Mouse (Mus musculus): Measurements from ENCODE around the gene Gm20388.

Gm20388 gene

GRCm38 (mm10) chr8:122291075-122291474, 2380.4 kb downstream of the Gm20388 start:
- no peak for DNase-seq

GRCm38 (mm10) chr8:122291549-122291948, 2380.9 kb downstream of the Gm20388 start:
- no peak for DNase-seq

- DNase-seq: no peak
Measured at GRCm38 (mm10) chr8:122293484-122293883, 2382.8 kb downstream of the Gm20388 start.

GRCm38 (mm10) chr8:122294273-122294683, 2383.6 kb downstream of the Gm20388 start:
- no peak for DNase-seq

GRCm38 (mm10) chr8:122295389-122295788, 2384.7 kb downstream of the Gm20388 start:
- no peak for DNase-seq

GRCm38 (mm10) chr8:122296173-122297001, 2385.7 kb downstream of the Gm20388 start:
- DNase-seq: no peak

- DNase-seq: no peak
Measured at GRCm38 (mm10) chr8:122299581-122300254, 2389.1 kb downstream of the Gm20388 start.

- DNase-seq: no peak
Measured at GRCm38 (mm10) chr8:122301081-122301480, 2390.4 kb downstream of the Gm20388 start.

GRCm38 (mm10) chr8:122301866-122302265, 2391.2 kb downstream of the Gm20388 start:
- no peak for DNase-seq

GRCm38 (mm10) chr8:122303451-122303850, 2392.8 kb downstream of the Gm20388 start:
- DNase-seq: no peak

- no peak for DNase-seq
Measured at GRCm38 (mm10) chr8:122304058-122304457, 2393.4 kb downstream of the Gm20388 start.

- DNase-seq: no peak
Measured at GRCm38 (mm10) chr8:122306660-122307399, 2396.2 kb downstream of the Gm20388 start.

- no peak for DNase-seq
Measured at GRCm38 (mm10) chr8:122307836-122308235, 2397.2 kb downstream of the Gm20388 start.

- no peak for DNase-seq
Measured at GRCm38 (mm10) chr8:122309272-122309671, 2398.6 kb downstream of the Gm20388 start.

GRCm38 (mm10) chr8:122311115-122311514, 2400.5 kb downstream of the Gm20388 start:
- no peak for DNase-seq

- no peak for DNase-seq
Measured at GRCm38 (mm10) chr8:122312553-122312952, 2401.9 kb downstream of the Gm20388 start.

- no peak for DNase-seq
Measured at GRCm38 (mm10) chr8:122313310-122313709, 2402.7 kb downstream of the Gm20388 start.

GRCm38 (mm10) chr8:122314899-122315496, 2404.4 kb downstream of the Gm20388 start:
- DNase-seq: no peak

GRCm38 (mm10) chr8:122316402-122316801, 2405.8 kb downstream of the Gm20388 start:
- no peak for DNase-seq

- DNase-seq: no peak
Measured at GRCm38 (mm10) chr8:122317918-122318475, 2407.4 kb downstream of the Gm20388 start.

- no peak for DNase-seq
Measured at GRCm38 (mm10) chr8:122319045-122319707, 2408.5 kb downstream of the Gm20388 start.

GRCm38 (mm10) chr8:122319708-122320075, 2409.1 kb downstream of the Gm20388 start:
- DNase-seq: no peak
